Mouse (Mus musculus) ES-Bruce4 (cell line): ENCODE data around the gene Sptb.

Experiments
- CTCF ChIP-seq: IDR thresholded peaks from one replicate; pipeline ENCODE4 v1.8.1; 2011; ENCODE audit warnings: low read depth, low read length
- EP300 ChIP-seq: IDR thresholded peaks from 2 replicates; pipeline ENCODE4 v1.6.1; 2011; ENCODE audit warnings: low read depth, low read length; ENCODE audit not compliant: insufficient read depth
- POLR2A ChIP-seq: IDR thresholded peaks from one replicate; pipeline ENCODE4 v1.8.1; 2011; ENCODE audit warnings: low read length; ENCODE audit not compliant: insufficient read depth

GRCm38 (mm10) chr12:76640620-76641019 is 69.7 kb downstream of the Sptb start:
- TF ChIP-seq CTCF, result no peak
- no peak for TF ChIP-seq POLR2A
- TF ChIP-seq EP300, result no peak
